Mouse (Mus musculus) myocyte (in vitro differentiated cells): Measurements from ENCODE around the gene Dolk.

Experiments
- CEBPB ChIP-seq: IDR thresholded peaks from 2 replicates; pipeline ENCODE4 v1.6.1; 2011; ENCODE audit warnings: mild to moderate bottlenecking, moderate library complexity; ENCODE audit not compliant: poor library complexity, insufficient read depth, severe bottlenecking
- E2F4 ChIP-seq: IDR thresholded peaks from one replicate; pipeline ENCODE4 v1.6.1; 2011; ENCODE audit warnings: mild to moderate bottlenecking, control low read depth, moderate library complexity; ENCODE audit not compliant: insufficient read depth
- MAX ChIP-seq: IDR thresholded peaks from one replicate; pipeline ENCODE4 v1.6.1; 2011; ENCODE audit warnings: low read depth, mild to moderate bottlenecking, control low read depth
- POLR2A ChIP-seq: IDR thresholded peaks from one replicate; pipeline ENCODE4 v1.6.1; 2011; ENCODE audit warnings: low read depth, mild to moderate bottlenecking, control low read depth, moderate library complexity; ENCODE audit not compliant: insufficient read length
- POLR2AphosphoS2 ChIP-seq: IDR thresholded peaks from one replicate; pipeline ENCODE4 v1.6.1; 2011; ENCODE audit warnings: low read depth, control low read depth; ENCODE audit not compliant: insufficient read length
- SRF ChIP-seq: IDR thresholded peaks from one replicate; pipeline ENCODE4 v1.6.1; 2011; ENCODE audit warnings: low read depth; ENCODE audit not compliant: control insufficient read depth, insufficient read length
- TCF12 ChIP-seq: IDR thresholded peaks from one replicate; pipeline ENCODE4 v1.6.1; 2011; ENCODE audit warnings: mild to moderate bottlenecking, control low read depth; ENCODE audit not compliant: poor library complexity, insufficient read depth, severe bottlenecking
- TCF3 ChIP-seq: IDR thresholded peaks from one replicate; pipeline ENCODE4 v1.6.1; 2011; ENCODE audit warnings: low read depth, control low read depth; ENCODE audit not compliant: insufficient read length
- USF1 ChIP-seq: IDR thresholded peaks from one replicate; pipeline ENCODE4 v1.6.1; 2011; ENCODE audit warnings: low read depth, mild to moderate bottlenecking, control low read depth, moderate library complexity

GRCm38 (mm10) chr2:30299525-30299924, 13.4 kb upstream of the Dolk start:
- no peak for TF ChIP-seq USF1
- no peak for TF ChIP-seq POLR2A
- no peak for TF ChIP-seq POLR2AphosphoS2
- no peak for TF ChIP-seq MAX
- no peak for TF ChIP-seq E2F4
- no peak for TF ChIP-seq TCF3
- TF ChIP-seq CEBPB: no peak
- no peak for TF ChIP-seq SRF
- TF ChIP-seq TCF12: no peak
